Mouse (Mus musculus) layer of hippocampus, postnatal 10 days (tissue): ENCODE results near the gene Rfx4. TPM values are rescaled to one million over a fixed set of nuclear protein-coding genes. Genes with fewer than 3 reads are reported as not detected.
A peak's percentile ranks its signal among the peaks of the same experiment; 100 is the strongest.

Experiments used
- DNase-seq, 2 experiments: peaks; one replicate each; pipeline ENCODE4 v3.0.0; 2021; ENCODE audit warnings: low spot score in 2 of 2
- total RNA-seq, 2 experiments: library from RNA; stranded (reverse); gene quantifications; 2 replicates each; pipeline ENCODE4 v1.2.3; 2021

The Rfx4 gene
- total RNA-seq, 2 experiments from 2014 or later = 12.0 to 14.2 TPM

DNA sequence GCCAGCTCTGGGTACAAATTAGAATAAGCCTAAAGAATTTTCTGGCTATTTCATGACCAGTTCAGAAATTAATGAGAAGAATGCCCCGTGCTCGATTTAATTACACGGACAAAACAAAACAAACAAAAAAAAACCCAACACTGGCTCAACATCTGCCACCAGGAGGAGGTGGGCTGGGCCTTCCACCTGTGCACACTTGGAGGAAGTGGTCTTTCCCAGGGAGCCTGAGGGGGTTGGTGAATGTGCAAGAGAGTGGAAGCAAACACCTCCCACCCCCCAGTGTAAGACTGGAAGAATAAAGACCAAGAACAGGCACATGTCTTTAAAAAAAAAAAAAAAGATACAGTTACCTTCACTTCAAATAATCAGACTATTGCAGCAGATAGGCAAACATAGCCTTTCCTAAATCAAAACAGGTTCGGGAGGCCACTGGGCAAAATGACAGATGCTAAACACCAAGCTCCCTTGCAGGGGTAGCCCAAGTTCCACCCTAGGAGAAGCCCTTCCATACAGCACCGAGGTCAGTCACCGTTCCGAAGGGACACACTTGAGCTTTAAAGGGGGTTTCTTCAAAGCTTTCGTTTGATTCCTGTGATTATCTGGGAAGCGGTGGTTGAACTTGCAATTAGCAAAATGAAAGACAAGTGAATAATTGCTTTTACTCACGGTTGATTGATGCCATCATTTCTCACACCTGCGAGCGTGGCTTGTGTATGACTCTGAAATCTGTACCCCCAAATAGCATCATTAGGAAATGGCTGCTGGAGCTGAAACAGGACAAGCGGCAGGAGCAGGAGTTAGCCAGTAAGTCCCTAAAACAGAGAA lies 103.9 kb downstream of the Rfx4 start:
- DNase-seq = no peak

DNA sequence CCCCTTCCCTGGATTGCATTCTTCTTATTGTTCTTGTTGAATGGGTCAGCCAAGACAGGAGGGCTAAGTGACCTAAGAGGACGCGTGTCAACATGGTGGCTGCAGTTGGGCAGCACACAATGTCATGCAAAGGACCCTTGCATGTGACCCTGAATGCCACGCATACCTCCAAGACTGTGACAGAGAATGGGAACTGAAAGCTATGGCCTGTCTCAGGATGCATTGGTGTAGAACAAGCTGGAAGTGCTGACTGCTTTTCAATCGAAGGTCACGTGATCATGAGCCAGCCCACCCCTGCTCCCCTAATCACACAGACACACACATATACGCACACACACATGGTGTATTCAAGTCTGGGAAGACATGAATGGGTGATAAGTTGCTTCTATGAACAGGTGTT lies 107.6 kb downstream of the Rfx4 start:
- no peak for DNase-seq

DNA sequence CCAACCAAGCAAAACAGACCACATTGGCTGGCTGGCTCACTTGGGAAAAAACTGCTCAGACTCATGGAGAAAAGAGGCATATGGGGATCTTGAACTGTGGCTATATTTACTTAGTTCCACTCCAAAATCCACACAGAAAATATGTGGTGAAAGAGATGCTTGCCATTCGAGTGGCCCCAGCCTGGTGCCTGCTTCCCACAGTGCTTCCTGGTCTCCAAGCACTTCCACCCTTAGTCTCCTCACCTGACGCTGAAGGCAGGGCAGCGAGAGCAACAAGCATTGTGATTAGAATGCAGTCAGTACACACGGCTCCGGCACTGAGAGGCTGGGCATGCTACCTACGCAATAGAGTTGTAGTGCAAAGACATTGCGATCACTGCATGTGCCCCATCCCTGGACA lies 111.7 kb downstream of the Rfx4 start:
- DNase-seq = no peak

DNA sequence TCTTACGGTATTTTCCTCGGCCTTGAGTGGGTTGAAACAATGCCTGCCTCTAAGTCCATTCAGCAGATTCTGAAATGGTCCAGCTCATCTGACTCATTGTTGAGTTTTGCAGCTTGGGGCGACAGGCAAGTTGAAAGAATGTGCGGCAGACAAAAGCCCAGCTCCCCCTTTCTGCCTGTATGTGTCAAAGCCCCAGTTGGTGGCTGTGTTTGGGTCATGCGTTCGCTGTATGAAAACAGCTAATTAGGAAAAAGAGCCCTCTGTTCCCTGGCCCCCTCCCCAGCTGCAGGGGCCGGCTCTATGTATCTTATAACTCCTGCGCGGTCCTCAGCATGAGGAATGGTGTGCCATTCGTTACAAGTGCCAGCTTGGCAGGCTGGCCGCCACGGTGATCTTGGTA lies 115.4 kb downstream of the Rfx4 start:
- no peak for DNase-seq

DNA sequence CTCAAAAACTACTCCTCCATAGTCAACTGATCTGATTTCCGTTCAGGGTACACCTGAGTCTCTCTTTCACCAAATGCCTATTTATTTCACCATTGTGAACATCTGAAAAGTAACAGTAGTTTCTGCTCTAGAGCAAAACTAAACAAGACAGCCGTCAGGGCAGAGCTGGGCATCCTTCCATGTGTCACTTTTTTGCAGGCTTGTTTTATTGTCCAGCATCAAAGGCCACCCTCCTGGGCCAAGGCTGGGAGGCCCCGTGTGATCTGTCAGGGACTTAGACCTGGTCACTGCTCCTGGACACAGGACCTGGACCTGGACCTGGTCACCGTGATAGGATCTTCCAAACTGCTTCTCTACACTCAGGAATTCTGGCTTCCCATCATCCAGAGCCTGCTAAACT lies 116.1 kb downstream of the Rfx4 start:
- DNase-seq = no peak

DNA sequence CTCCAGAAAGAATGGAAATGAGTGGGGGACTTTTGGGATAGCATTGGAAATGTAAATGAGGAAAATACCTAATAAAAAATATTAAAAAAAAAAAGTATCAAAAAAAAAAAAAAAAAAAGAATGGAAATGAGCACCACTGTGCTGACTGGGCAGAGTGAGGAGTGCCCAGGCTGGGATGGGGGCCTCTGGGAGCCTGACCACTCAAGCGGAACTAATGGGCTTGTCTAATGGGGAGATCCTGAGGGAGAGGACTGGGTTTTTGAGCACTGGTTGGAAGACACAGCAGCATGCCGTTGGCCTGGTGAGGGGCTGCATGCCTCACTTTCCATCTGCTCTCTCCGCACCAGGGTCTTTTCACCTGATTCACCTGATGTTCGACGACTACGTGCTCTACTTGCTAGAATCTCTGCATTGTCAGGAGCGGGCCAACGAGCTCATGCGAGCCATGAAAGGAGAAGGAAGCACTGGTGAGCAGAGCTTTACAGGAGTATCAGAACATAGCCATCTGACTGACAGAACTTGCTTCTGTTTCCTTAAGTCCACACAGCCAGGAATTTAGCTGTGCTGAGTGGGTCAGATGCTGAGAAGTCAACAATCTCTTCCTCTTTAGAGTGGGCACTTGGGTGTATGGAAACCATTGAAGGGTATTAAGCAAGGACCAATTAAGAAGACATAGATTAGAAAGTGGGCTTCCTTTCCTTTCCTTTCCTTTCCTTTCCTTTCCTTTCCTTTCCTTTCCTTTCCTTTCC lies 124.1 kb downstream of the Rfx4 start:
- DNase-seq = no peak

DNA sequence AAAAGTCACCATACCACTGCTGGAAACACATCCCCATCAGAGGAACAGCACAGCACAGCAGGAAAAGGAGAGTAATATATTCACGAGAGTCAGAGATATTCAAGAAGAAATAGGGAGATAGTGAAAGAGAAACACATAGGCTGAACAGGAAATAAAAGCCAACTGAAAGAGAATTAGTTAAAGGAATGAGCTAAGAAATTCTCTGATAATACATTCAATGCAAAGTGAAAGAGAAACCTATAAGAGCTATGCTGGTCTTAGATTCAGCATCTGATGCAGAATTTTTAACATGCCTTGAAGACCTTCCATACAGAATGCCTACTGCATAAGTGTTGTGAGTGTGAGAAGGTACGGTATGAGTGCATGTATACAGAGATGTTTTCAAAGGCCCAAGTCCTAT lies 126.7 kb downstream of the Rfx4 start:
- DNase-seq = no peak

DNA sequence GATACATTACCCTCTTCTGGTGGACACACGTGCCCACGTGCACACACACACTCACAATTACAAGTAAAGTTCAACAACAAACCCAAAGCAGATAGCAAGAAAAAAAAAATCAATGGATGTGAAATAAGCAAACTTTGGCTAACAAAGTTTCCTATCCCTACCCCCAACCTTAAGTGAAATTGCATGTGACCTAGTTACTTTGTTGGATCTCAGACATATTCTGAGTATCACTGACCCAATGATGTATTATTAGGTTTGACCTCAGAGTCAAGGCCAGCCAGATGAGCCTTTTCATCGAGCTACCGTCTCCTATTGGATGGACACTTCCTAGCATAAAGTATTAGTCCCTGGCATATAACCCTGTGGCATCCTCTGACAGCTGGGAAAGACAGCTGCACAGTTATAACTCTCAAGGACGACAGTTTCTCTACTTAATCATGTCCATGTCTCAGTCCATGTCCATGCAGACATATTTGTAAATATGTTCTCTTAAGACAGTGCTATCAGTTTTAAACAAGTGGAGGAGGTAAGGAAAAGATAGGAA lies 129.6 kb downstream of the Rfx4 start:
- no peak for DNase-seq

DNA sequence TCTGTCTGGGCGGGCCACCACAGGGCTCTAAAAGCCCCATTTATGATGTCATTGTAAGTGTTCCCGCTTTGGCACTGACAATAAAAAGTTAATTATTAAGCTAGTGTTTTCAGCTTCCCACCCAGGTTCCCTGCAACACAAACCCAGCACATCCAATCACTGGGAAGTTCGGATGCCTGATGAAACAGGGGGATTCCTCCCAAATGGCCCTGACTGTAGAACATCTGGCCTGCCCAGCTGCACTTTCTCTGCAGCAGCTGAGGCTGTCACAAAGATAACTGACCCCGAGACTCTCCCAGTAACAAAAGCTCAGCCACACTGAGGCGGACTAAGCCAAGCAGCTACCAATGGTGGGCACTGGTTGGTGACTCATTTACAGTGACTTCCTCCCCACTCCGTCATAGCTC lies 130.4 kb downstream of the Rfx4 start:
- DNase-seq = no peak

DNA sequence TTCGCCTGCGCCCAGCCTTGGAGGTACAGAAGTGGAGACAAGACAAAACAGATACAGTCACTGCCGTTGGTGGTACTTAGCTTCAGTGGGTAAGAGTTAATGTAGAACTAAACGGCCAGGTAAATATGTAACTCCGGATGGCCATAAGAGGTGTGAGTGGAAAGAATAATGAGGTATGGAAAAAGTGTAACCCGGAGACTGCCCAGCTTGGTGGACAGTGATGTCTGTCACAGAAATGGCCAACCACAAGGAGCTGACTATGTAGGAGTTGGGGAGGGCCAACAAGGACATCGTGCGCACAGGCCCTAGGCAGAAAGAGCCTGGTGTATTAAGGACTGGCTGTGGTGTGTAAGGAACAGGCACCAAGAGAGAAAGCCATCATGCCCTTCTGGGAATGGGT lies 130.9 kb downstream of the Rfx4 start:
- DNase-seq = no peak

DNA sequence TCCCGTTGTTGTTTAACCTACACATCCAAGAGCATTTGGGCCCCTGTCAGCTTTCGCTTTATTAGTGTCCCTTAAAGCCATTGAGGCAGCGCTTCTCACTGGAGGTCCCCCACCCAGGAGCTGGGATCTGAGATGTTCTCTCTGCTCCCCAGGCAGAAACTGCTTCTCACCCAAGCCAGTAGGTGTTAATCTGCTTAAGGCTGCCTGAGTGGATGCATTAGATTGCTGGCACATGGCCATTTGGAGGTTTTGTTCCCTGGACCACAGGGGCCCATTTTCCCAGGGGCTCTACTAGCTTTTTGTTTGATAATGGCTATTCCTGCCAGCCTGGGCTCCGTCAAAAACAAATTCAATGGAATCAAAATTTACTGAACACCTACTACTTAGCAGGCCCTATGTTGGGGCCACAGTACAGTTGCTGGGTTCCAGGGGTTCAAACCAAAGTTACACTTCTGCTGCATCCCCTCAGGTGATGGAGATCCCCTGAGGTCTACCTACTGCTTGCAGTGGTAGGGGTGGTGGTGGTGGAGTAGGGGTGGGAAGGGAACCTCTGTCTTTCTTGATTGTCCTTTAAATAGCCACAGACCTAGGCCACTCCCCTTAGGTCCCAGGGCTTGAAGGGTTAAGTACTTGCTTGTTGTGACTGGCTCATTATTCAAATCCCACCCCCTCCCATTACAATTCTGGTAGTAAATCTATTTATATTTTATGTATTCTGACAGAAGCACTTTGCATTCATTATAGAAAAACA lies 133.4 kb downstream of the Rfx4 start:
- no peak for DNase-seq

DNA sequence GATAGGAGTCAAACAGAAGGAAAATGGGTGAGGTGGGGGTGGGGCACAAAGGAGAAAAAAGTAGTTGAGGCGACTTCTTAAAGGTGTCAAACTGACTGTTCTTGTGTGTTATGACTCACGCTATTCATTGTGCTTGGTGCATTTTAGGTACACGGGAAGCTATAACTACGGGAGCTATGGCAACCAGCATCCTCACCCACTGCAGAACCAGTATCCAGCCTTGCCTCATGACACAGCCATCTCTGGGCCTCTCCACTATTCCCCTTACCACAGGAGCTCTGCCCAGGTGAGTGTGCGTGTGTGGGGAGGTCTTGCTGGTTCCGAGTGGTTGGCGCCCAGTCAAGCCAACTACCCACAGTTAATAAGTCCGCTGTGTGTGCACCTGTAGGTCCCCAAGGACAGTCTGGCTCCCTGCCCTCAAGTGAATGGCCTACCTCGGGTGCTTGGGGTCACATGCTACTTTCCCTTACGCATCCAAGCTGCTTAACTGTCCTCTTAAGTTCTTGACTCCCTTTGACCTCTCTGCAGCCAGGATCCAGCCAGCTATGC lies 140.0 kb downstream of the Rfx4 start:
- DNase-seq = no peak

DNA sequence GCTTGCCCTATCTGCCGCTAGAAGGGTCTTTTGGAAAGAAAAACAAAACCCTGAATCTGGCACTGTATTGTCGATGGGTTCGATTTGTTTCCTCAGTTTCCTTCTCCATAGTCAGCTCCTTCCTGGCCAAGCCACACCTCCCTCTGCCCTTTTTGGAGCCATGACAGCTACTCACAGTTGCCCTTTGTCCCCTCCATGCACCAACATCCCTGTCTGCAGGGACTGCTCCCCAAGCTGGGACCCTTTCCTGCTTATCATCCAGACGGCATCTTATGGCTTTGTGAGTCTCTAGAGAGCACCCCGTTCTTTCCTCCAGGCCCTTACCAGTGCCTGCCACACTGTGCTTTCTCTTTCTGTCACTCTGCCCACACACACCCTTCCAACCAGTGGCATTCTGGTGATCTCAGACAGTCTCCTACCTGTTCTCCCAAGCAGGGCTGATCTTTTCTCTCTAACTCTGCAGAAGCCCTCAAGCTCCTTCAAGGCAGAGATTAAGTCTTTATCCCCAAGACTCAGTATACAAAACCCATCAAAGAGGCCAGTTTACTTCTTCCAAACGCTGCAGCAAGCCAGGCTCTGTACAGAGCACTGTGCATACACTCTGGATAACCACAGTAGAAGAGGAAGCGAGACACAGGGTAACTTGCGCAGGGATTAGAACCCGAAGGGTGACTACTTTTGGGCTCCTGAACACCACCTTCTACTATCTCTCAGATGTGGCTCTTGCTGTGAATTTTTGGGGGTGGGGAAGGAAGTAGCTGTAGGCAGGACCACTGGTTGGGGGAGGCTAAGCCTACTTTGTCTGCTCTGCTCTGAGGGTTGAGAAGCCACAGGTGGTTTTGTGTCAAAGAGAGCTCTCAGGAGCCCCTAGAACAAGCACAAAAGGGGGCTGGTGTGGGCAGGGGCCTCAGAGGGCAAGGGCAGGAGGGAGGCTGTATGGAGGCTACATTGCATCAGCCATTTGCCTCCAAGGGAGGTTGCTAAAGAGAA lies 141.4 kb downstream of the Rfx4 start:
- DNase-seq = no peak

DNA sequence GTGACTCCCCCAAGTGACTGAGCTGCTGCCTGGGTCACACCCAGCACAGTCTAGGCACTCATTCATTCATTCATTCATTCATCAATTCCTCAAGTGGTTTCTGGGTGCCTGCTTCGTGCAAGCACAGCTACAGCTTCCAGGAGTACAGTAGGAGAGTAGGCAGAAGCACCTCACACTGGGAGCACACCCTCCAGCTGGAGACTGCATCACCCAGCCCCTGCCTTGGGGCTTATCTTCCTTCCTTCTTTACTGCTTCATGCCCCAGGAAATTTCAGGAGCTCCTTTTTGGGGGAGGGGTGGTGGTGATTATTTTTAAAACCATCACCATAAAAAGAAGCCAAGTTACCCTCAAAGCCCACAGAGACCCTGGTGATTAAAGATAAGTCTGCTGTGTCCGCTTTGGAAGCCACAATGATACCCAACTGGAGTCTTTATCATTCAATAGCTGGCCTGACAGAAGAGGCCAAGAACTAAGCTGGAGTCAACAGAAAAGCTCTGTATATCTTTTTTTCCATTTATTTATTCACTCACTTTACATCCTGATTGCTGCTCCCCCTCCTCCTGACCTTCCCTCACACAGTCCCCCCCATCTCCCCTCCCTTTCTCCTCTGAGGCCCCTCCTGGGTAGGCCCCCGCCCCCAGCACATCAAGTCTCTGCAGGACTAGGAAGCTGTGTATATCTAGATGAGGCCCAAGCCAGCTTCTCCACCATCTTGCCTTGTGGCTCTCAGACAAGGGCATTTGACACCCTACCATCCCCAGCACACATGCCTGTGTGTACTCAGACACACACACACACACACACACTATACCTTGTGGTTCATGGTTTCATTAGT lies 142.5 kb downstream of the Rfx4 start:
- DNase-seq = no peak

DNA sequence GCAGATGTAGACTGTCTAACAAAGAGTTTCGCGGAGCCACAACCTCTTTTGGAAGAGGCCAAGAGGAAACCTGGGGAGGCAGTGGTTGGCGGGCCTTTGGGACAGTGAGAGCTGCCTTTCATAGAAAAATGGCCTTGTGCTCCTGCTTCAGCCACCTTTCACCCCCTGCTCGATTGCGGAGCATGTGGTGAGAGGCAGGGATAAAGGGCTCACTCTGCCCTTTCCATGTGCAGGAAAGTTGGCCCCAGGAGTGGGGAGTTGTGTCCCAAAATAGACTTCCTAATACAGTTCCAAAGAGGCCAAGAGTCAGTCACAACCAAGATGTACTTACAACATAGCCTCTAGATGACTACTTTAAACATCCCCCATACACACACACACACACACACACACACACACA lies 145.8 kb downstream of the Rfx4 start:
- no peak for DNase-seq

DNA sequence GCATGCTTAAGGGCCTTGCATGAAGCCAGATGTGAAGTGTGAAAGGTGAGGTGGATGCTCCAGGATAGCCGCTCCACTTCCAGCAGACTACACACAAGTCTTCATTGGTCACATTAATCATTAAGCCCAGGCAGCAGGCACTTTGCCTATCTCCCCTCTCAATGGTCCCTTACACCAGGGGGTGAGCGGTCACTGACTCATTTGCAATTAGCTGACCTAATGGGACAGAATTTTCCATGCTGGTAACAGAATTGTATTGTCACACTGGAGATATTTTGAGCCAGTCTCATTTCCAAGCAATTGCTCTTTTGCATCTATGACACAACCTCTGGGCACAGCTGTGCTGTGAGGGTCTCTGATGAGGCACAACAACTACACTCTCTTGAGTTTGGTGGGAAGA lies 146.4 kb downstream of the Rfx4 start:
- DNase-seq = no peak

DNA sequence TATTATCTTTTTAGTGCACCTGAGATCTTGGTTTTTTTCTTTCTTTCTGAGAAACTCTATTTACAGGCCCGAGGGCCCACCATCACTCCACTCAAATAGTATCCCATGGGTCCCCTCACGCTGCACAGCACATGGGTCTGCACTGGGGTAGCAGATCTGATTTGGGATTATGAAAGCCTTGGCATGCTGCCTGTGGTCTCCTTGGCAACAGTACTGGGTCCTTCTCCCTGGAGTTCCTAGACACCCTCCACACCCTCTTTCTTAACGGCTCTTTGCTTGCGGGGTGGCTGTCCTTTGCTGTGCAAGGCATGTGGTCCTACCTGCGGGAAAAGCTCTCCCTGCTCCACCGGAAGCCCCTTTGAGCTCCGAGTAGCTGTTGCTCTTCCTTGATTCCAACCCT lies 147.4 kb downstream of the Rfx4 start:
- DNase-seq = peak; percentile 28 to 35

DNA sequence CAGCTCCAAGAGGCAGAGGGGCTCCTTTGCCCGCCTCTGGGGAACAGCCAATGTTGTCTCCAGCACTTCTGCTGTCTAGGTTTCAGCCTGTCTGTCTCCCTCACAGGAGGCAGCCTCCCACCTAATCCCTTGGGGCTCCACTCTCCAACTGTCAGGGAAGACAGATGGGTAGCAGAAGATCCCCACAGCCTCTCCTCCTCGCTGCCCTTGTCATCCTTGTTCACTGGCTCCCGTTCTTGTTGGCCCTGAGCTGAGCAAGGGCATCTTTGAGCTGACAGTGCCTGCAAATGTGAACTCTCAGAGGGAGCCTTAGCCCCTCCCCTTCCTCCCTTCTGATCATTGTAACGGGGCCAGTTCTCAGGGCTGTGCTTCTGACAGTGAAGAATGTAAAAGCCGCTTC lies 147.9 kb downstream of the Rfx4 start:
- peak in 1 of 2 experiments; percentile 34 for DNase-seq

DNA sequence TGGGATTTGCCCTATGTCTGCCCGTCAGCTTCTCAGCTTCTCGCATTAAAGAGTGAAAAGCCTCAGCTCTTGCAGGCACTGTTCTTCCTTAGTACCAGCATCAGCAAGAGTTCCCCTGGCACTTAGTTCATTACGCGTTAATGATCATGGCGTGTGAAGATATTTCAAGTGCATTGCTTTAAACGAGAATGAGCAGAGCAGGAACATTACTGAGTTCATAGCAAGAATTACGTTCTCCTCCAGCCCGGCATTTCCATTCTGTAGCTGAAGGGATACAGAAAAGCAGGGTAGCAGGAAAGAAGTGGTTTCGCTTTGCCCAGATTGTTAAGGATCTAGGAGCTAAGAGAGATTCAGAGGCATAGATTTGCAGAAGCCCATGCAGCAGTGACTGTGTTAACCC lies 151.0 kb downstream of the Rfx4 start:
- no peak for DNase-seq
